Mouse (Mus musculus): Measurements from ENCODE around the gene Secisbp2l.

Gene Secisbp2l

DNA sequence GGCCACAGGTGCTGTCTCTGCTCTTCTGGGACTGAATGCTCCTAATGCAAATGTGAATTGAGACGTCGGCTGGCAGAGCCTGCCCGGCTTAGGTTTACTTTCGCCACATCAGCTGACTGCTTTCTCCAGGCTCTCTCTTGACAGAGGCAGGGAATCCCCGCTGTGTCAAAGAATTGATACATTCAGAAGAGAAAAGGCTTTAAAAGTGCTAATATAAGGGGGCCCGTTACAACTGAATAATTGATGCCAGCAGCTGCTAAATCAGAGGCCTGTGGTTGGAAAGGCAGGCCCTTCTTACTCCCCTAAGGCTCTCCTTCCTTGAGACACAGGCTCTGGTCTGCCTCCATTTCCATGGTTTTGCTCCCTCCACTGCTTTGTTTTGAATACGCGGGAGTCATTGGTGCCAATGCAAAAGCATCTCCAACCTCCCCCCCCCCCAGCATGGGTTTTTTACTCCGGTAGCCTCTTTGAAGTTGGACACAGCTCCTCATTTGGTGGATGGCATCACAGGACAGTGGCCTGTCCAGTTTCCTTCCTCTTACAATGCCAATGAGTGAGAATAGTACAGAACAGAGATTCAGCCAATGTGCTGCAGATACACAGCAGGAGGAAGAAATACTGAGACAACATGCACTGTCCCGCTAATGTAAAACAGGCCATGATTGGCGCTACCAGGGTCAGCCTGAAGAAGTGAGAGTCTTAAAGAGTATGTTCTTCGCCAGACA, 77.6 kb downstream of the Secisbp2l start:
- DNase-seq (ENCODE audit: low spot score): no peak

DNA sequence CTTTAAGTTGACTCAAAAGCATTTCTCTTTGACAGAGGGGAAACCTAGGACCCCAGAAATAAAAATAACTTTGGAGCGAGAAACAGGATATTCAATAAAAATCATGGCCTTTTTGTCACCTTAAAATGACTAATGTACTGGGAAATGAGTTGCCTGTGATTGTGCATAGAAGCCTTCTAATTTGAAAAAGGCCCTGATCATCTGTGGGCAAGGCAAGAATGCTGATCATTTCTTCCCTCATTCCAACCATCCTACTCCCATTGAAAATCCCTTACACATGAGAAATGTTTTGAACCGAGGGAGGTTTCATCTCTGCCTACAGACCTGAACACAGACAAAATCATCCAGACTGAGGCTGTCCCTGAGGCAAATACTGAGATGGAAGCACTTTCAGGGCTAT, 79.8 kb downstream of the Secisbp2l start:
- DNase-seq (ENCODE audit: low spot score): no peak

DNA sequence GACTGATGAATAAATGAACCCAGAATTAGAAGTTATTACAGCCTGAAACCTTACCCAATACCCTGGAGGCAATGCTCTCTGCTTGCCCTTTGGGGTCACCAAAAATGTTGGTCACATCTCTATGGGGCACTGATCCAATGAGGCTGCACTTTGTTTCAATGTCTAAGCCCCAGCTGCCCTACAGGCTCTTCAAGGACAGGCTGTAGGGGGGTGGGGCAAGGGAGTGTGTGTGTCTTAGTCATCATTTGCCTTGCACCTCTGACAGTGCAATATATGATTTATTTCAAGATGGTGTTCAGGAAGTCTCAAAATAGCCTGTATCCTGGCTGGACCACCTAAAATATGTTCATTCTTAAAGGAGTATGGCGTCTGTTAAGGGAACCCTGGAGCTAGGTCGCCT, 81.1 kb downstream of the Secisbp2l start:
- DNase-seq (ENCODE audit: low spot score): no peak

DNA sequence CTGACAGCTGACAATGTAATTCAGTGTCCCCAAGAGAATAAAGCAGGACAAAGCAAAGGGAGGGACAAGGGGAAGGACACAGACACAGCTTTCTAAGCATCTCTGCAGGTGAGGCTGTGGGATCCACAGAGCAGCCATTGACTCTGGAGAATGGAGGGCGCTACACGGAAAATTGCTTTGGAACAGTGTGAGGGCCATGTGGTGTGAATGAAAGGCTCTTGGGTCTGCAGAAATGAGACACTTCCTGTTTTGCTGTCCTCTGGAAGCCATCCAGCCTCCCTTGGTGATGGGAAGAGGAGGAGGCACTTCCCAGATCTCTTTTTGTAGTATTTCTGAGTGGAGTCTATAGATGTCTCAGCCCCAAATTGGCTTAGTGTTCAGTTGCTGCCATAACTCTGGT, 86.5 kb downstream of the Secisbp2l start:
- no peak for DNase-seq (ENCODE audit: low spot score)

DNA sequence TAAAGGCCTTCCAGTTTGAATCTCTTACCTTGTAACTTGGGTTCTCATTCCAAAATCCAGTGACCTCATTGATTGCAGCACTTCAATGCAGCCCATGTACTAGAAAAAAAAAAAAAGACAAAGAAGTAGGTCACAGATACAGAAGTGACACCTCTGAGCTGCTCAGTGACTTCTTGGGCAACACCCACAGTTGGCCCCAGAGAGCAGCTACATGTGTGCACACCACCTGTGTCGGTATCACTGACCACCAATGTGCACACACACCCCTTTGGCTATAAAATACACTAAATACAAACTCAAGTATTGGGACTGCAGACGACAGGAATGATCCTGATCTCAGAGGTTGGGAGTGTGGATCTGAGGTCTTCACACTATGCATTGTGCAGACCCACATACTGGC, 87.9 kb downstream of the Secisbp2l start:
- no peak for DNase-seq (ENCODE audit: low spot score)

DNA sequence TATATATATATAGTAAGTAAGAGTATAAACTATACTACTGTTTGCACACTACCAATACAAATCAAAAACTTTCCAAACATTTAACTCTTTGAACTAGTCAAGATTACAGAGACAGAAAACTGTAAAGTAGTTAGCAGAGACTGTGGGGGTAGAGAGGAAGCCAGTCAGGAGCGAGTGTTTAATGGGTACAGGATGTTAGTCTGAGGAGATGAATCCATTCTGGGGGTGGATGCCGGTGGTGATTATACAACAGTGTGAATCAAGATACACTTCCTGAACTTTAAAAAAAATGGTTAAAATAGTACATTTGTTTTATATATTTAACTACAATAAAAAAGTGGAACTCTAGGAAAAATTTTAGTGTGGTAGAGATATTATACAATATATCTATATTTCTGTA, 90.7 kb downstream of the Secisbp2l start:
- no peak for DNase-seq (ENCODE audit: low spot score)

Measured in layer of hippocampus, adult 11-12 months (tissue).